Mouse (Mus musculus) CH12.LX (cell line): ENCODE data around the gene Nckap1l. TPM values are rescaled to one million over a fixed set of nuclear protein-coding genes. Genes with fewer than 3 reads are reported as not detected.
"Not testable (repeated sequence)": the region's sequence is repeated elsewhere in the genome, so short reads cannot be mapped to it uniquely, and the experiment has no call there.

Source experiments
- DNase-seq: peaks from one replicate; pipeline ENCODE4 v3.0.0-alpha.2; 2013; ENCODE audit errors: extremely low read depth
- H3K27ac ChIP-seq: 2 replicates; pipeline ENCODE4 v1.5.1; 2012; ENCODE audit warnings: low read depth, mild to moderate bottlenecking, control low read depth, moderate library complexity; ENCODE audit not compliant: insufficient read depth
- H3K27me3 ChIP-seq: replicated peaks from 2 replicates; pipeline ENCODE3; 2012; ENCODE audit warnings: inconsistent platforms
- H3K36me3 ChIP-seq, 2 experiments: replicated peaks in 1 of 2; 2 replicates each; pipeline versions ENCODE3 to v1.6.1; 2012; ENCODE audit warnings: inconsistent platforms in 1 of 2, low read length in 1 of 2, mild to moderate bottlenecking in 1 of 2, mixed read lengths in 1 of 2, moderate library complexity in 1 of 2; ENCODE audit not compliant: control insufficient read depth in 1 of 2, insufficient read depth in 1 of 2
- H3K4me1 ChIP-seq, 2 experiments: 2 replicates each; pipeline ENCODE4 v1.6.1; 2012; ENCODE audit warnings: inconsistent platforms in 1 of 2, moderate library complexity in 1 of 2; ENCODE audit not compliant: insufficient read depth in 2 of 2, control insufficient read depth in 1 of 2
- H3K4me2 ChIP-seq: 2 replicates; pipeline ENCODE4 v1.6.1; 2012; ENCODE audit warnings: low read depth, mild to moderate bottlenecking, control low read depth; ENCODE audit not compliant: poor library complexity, insufficient read depth, severe bottlenecking
- H3K4me3 ChIP-seq, 3 experiments: fragments of 150-350 bp in 1 of 3; sonication (generic) in 1 of 3; replicated peaks in 1 of 3; 2 replicates each; pipeline versions ENCODE3 to v1.5.1; 2011 to 2012; ENCODE audit warnings: low read depth in 2 of 3, low read length in 2 of 3, mild to moderate bottlenecking in 2 of 3, moderate library complexity in 2 of 3, control low read depth in 1 of 3, improper control_type of control experiment in 1 of 3, inconsistent platforms in 1 of 3, mixed read lengths in 1 of 3; ENCODE audit not compliant: poor library complexity in 1 of 3
- H3K79me2 ChIP-seq: replicated peaks from 2 replicates; pipeline ENCODE4 v1.6.1; 2012; ENCODE audit warnings: mild to moderate bottlenecking, moderate library complexity; ENCODE audit not compliant: control insufficient read depth, poor library complexity, insufficient read depth, severe bottlenecking; ENCODE audit errors: extremely low read depth
- H3K9ac ChIP-seq: 2 replicates; pipeline ENCODE4 v1.6.1; 2012; ENCODE audit warnings: low read depth, mild to moderate bottlenecking, control low read depth, moderate library complexity; ENCODE audit not compliant: insufficient read depth
- H3K9me3 ChIP-seq: replicated peaks from 2 replicates; pipeline ENCODE3; 2012; ENCODE audit warnings: low read length, inconsistent platforms, mixed read lengths
- BHLHE40 ChIP-seq: IDR thresholded peaks from 2 replicates; pipeline ENCODE4 v1.6.1; 2011; ENCODE audit warnings: mild to moderate bottlenecking, low read depth, low read length, improper control_type of control experiment
- CHD1 ChIP-seq: IDR thresholded peaks from 2 replicates; pipeline ENCODE4 v1.6.1; 2012; ENCODE audit warnings: low read depth, low read length, improper control_type of control experiment, inconsistent platforms
- CHD2 ChIP-seq: IDR thresholded peaks from 2 replicates; pipeline ENCODE4 v1.6.1; 2011; ENCODE audit warnings: low read length, improper control_type of control experiment
- CTCF ChIP-seq, 2 experiments: IDR thresholded peaks in 1 of 2; conservative IDR thresholded peaks in 1 of 2; 2 replicates each; pipeline ENCODE4 v1.5.1; 2011 to 2012; ENCODE audit warnings: low read depth in 2 of 2, low read length in 2 of 2, improper control_type of control experiment in 1 of 2, inconsistent platforms in 1 of 2, mild to moderate bottlenecking in 1 of 2, moderate library complexity in 1 of 2
- ELF1 ChIP-seq: IDR thresholded peaks from 2 replicates; pipeline ENCODE4 v1.6.1; 2014; ENCODE audit warnings: low read depth, mild to moderate bottlenecking, inconsistent platforms, low read length, improper control_type of control experiment
- EP300 ChIP-seq: IDR thresholded peaks from 2 replicates; pipeline ENCODE4 v1.6.1; 2011; ENCODE audit warnings: low read length, improper control_type of control experiment
- ETS1 ChIP-seq: conservative IDR thresholded peaks from 2 replicates; pipeline ENCODE4 v1.6.1; 2012; ENCODE audit warnings: low read depth, mild to moderate bottlenecking, inconsistent platforms, low read length, improper control_type of control experiment, moderate library complexity
- HCFC1 ChIP-seq: IDR thresholded peaks from 2 replicates; pipeline ENCODE4 v1.6.1; 2012; ENCODE audit warnings: low read depth, mild to moderate bottlenecking, inconsistent platforms, low read length, improper control_type of control experiment
- IRF4 ChIP-seq: IDR thresholded peaks from 2 replicates; pipeline ENCODE4 v1.6.1; 2014; ENCODE audit warnings: low read depth, mild to moderate bottlenecking, inconsistent platforms, low read length, improper control_type of control experiment
- JUN ChIP-seq: IDR thresholded peaks from 2 replicates; pipeline ENCODE4 v1.6.1; 2011; ENCODE audit warnings: low read depth, mild to moderate bottlenecking, low read length, improper control_type of control experiment, moderate library complexity; ENCODE audit not compliant: insufficient read depth
- JUND ChIP-seq: conservative IDR thresholded peaks from 2 replicates; pipeline ENCODE4 v1.6.1; 2011; ENCODE audit warnings: low read depth, low read length, improper control_type of control experiment
- KAT2A ChIP-seq: IDR thresholded peaks from 2 replicates; pipeline ENCODE4 v1.6.1; 2012; ENCODE audit warnings: low read length, improper control_type of control experiment, inconsistent platforms; ENCODE audit not compliant: insufficient replicate concordance
- MAFK ChIP-seq: IDR thresholded peaks from 2 replicates; pipeline ENCODE4 v1.6.1; 2011; ENCODE audit warnings: low read length, improper control_type of control experiment; ENCODE audit not compliant: insufficient replicate concordance
- MAZ ChIP-seq: IDR thresholded peaks from 2 replicates; pipeline ENCODE4 v1.6.1; 2012; ENCODE audit warnings: low read depth, mild to moderate bottlenecking, inconsistent platforms, low read length, improper control_type of control experiment, moderate library complexity
- MEF2A ChIP-seq: IDR thresholded peaks from 2 replicates; pipeline ENCODE4 v1.6.1; 2014; ENCODE audit warnings: low read depth, mild to moderate bottlenecking, inconsistent platforms, low read length, improper control_type of control experiment, borderline replicate concordance
- MXI1 ChIP-seq: IDR thresholded peaks from 2 replicates; pipeline ENCODE4 v1.6.1; 2011; ENCODE audit warnings: mild to moderate bottlenecking, low read depth, low read length, improper control_type of control experiment
- NELFE ChIP-seq: IDR thresholded peaks from 2 replicates; pipeline ENCODE4 v1.6.1; 2011; ENCODE audit warnings: low read depth, low read length, improper control_type of control experiment
- NRF1 ChIP-seq: IDR thresholded peaks from 2 replicates; pipeline ENCODE4 v1.6.1; 2014; ENCODE audit warnings: low read depth, mild to moderate bottlenecking, inconsistent platforms, low read length, improper control_type of control experiment, moderate library complexity
- POLR2A ChIP-seq: IDR thresholded peaks from 2 replicates; pipeline ENCODE4 v1.6.1; 2011; ENCODE audit warnings: low read depth, mild to moderate bottlenecking, improper control_type of control experiment, low read length
- POLR2AphosphoS2 ChIP-seq: IDR thresholded peaks from 2 replicates; pipeline ENCODE4 v1.6.1; 2011; ENCODE audit warnings: low read depth, low read length, improper control_type of control experiment
- RAD21 ChIP-seq: IDR thresholded peaks from 2 replicates; pipeline ENCODE4 v1.6.1; 2011; ENCODE audit warnings: low read depth, mild to moderate bottlenecking, low read length, improper control_type of control experiment, moderate library complexity
- RCOR1 ChIP-seq: conservative IDR thresholded peaks from 2 replicates; pipeline ENCODE4 v1.6.1; 2012; ENCODE audit warnings: low read depth, mild to moderate bottlenecking, inconsistent platforms, low read length, improper control_type of control experiment
- SIN3A ChIP-seq: IDR thresholded peaks from 2 replicates; pipeline ENCODE4 v1.6.1; 2012; ENCODE audit warnings: low read length, improper control_type of control experiment, inconsistent platforms
- SMC3 ChIP-seq: IDR thresholded peaks from 2 replicates; pipeline ENCODE4 v1.6.1; 2011; ENCODE audit warnings: low read depth, low read length, improper control_type of control experiment
- TBP ChIP-seq: conservative IDR thresholded peaks from 2 replicates; pipeline ENCODE4 v1.6.1; 2011; ENCODE audit warnings: low read depth, low read length, improper control_type of control experiment
- TCF12 ChIP-seq: IDR thresholded peaks from 2 replicates; pipeline ENCODE4 v1.6.1; 2014; ENCODE audit warnings: low read depth, mild to moderate bottlenecking, inconsistent platforms, low read length, improper control_type of control experiment
- UBTF ChIP-seq: IDR thresholded peaks from 2 replicates; pipeline ENCODE4 v1.6.1; 2012; ENCODE audit warnings: low read depth, mild to moderate bottlenecking, inconsistent platforms, low read length, improper control_type of control experiment, moderate library complexity
- USF1 ChIP-seq: IDR thresholded peaks from 2 replicates; pipeline ENCODE4 v1.6.1; 2014; ENCODE audit warnings: low read depth, mild to moderate bottlenecking, inconsistent platforms, low read length, improper control_type of control experiment
- USF2 ChIP-seq: conservative IDR thresholded peaks from 2 replicates; pipeline ENCODE4 v1.6.1; 2011; ENCODE audit warnings: low read depth, low read length, improper control_type of control experiment
- ZC3H11A ChIP-seq: IDR thresholded peaks from 2 replicates; pipeline ENCODE4 v1.6.1; 2012; ENCODE audit warnings: low read depth, mild to moderate bottlenecking, inconsistent platforms, low read length, improper control_type of control experiment
- ZMIZ1 ChIP-seq: IDR thresholded peaks from 2 replicates; pipeline ENCODE4 v1.6.1; 2012; ENCODE audit warnings: low read depth, mild to moderate bottlenecking, inconsistent platforms, low read length, improper control_type of control experiment
- ZNF384 ChIP-seq: IDR thresholded peaks from 2 replicates; pipeline ENCODE4 v1.6.1; 2012; ENCODE audit warnings: low read depth, low read length, improper control_type of control experiment, inconsistent platforms
- dilution Hi-C: fragments of 300-500 bp; cut with MboI; formaldehyde crosslinking; loops from 2 replicates; pipeline ENCODE4 v1.14.3; 2020; ENCODE audit warnings: low sequenced_read_pairs; ENCODE audit not compliant: extremely low pct_unique_long_range_greater_than_20kb, extremely low pct_ligation_motif_present
- in situ Hi-C: fragments of 300-500 bp; cut with MboI; formaldehyde crosslinking; loops from 3 replicates; pipeline ENCODE4 v1.14.3; 2019; ENCODE audit warnings: low sequenced_read_pairs, low pct_ligation_motif_present, low pct_unique_long_range_greater_than_20kb, mixed read lengths
- polyA plus RNA-seq: library from polyadenylated mRNA; unstranded; fragments of >175 nt; gene quantifications from 2 replicates; pipeline ENCODE4 v1.2.1, GENCODE M21; 2012; ENCODE audit warnings: low read depth; ENCODE audit not compliant: insufficient read length
- total RNA-seq, 2 experiments: library from RNA; depleted of rRNA; stranded (reverse); fragments of 300-350 nt in 1 of 2; fragments of >200 nt in 1 of 2; gene quantifications; 2 replicates each; pipeline ENCODE4 v1.2.3; 2012 to 2014

Nckap1l gene
- total and polyA plus RNA-seq, 3 experiments: 68.6 to 109 (median 77.7) TPM

GRCm38 (mm10) chr15:103405586-103405985 is 48.0 kb upstream of the Nckap1l start:
- H3K4me3 ChIP-seq, H3K79me2 ChIP-seq, in situ Hi-C loops, dilution Hi-C loops, H3K27ac ChIP-seq, H3K9me3 ChIP-seq, H3K27me3 ChIP-seq, H3K9ac ChIP-seq, DNase-seq, H3K4me1 ChIP-seq, H3K36me3 ChIP-seq, H3K4me2 ChIP-seq: not testable (repeated sequence)
- TF ChIP-seq TBP: peak; percentile 55; the same call in 1 of the 2 replicates
- 0 out of 4 replicates have a peak, but pooled peaks of 1 of the 2 experiments have one; percentile 4 for TF ChIP-seq CTCF (conservative IDR thresholded peaks at IDR 0.05 in 1 of 2, IDR thresholded peaks at IDR 0.05 in 1 of 2; ENCODE audit: low read depth in 2 of 2, low read length in 2 of 2)

- H3K27ac ChIP-seq: no peak overlapping the region
- DNase-seq: peak; percentile 67
These were observed 26.6 kb upstream of the Nckap1l start for GRCm38 (mm10) chr15:103427017-103427416.

GRCm38 (mm10) chr15:103430241-103430640 is 23.4 kb upstream of the Nckap1l start, which contains the start of gene Gtsf1:
Gtsf1 (minus strand) TSS chr15:103430470.
- H3K79me2 ChIP-seq: no peaks in the 10 kb centered on the region
- H3K36me3 ChIP-seq: no peaks in the 10 kb centered on the region
- H3K9ac ChIP-seq: no peak within 1 kb of the TSS
- in situ Hi-C loops: no loop called here
- H3K9me3 ChIP-seq: no peaks in the 10 kb centered on the region
- H3K4me3 ChIP-seq: no peak within 1 kb of the TSS
- H3K4me2 ChIP-seq: no peak within 1 kb of the TSS
- no peaks in the 10 kb centered on the region for H3K27me3 ChIP-seq
- TF ChIP-seq ZNF384 (no peak), MEF2A (no peak), KAT2A (no peak), RAD21 (no peak), CHD2 (no peak), TCF12 (no peak), USF2 (no peak), RCOR1 (no peak), MXI1 (no peak), IRF4 (no peak), POLR2A (no peak), ELF1 (no peak)
- dilution Hi-C loops: no loop called here
- no peak within 1 kb of the TSS for H3K27ac ChIP-seq
- peaks cover 5 to 19% of the 10 kb centered on the region in 2 experiments; a peak in 3 of 4 replicates for H3K4me1 ChIP-seq
- no peak for DNase-seq

More at GRCm38 (mm10) chr15:103427017-103427416, 26.6 kb upstream of the Nckap1l start:
- Histone ChIP-seq H3K36me3 (no peaks in the 10 kb centered on the region), H3K9ac (no peak overlapping the region), H3K79me2 (no peaks in the 10 kb centered on the region), H3K4me2 (peak overlapping the region; percentile 66), H3K4me3 (no peak overlapping the region), H3K9me3 (no peaks in the 10 kb centered on the region), H3K4me1 (peaks cover 5 to 19% of the 10 kb centered on the region in 2 experiments; a peak in 3 of 4 replicates), H3K27me3 (no peaks in the 10 kb centered on the region)
- dilution Hi-C loops (no loop called here), in situ Hi-C loops (loop anchor here (5.0 kb wide), 1 partner anchor 40 kb away; no protein-coding TSS in a partner anchor)
- TF ChIP-seq USF1 (no peak), HCFC1 (no peak), POLR2A (no peak), TBP (0 out of 2 replicates have a peak, but pooled peaks have one; percentile 34), SMC3 (no peak), ETS1 (peak; percentile 60), ZC3H11A (no peak), BHLHE40 (peak; percentile 39; the same call in 1 of the 2 replicates), MXI1 (no peak; the same call in 1 of the 2 replicates), CHD2 (peak; percentile 26; the same call in 1 of the 2 replicates), MEF2A (peak; percentile 44), MAFK (no peak), JUND (peak; percentile 69), USF2 (no peak), RCOR1 (no peak), RAD21 (no peak), NELFE (no peak), CTCF (conservative IDR thresholded peaks at IDR 0.05 in 1 of 2, IDR thresholded peaks at IDR 0.05 in 1 of 2; ENCODE audit: low read depth in 2 of 2, low read length in 2 of 2) (no peak), NRF1 (no peak), MAZ (no peak), ZMIZ1 (no peak), IRF4 (peak; percentile 91), JUN (peak; percentile 37), SIN3A (no peak), UBTF (no peak), TCF12 (peak; percentile 37; the same call in 1 of the 2 replicates), EP300 (peak; percentile 96), POLR2AphosphoS2 (no peak), CHD1 (no peak)
